Mouse (Mus musculus) megakaryocyte, embryonic 14.5 days (primary cell): ENCODE measurements around the gene 3100002H09Rik.

Experiments used
- FLI1 ChIP-seq: IDR thresholded peaks from 2 replicates; pipeline ENCODE4 v1.6.1; 2012; ENCODE audit warnings: low read length, inconsistent platforms, mixed read lengths
- GATA1 ChIP-seq: IDR thresholded peaks from 3 replicates; pipeline ENCODE4 v1.6.1; 2012; ENCODE audit warnings: mixed read lengths, low read length, inconsistent platforms, borderline replicate concordance

DNA sequence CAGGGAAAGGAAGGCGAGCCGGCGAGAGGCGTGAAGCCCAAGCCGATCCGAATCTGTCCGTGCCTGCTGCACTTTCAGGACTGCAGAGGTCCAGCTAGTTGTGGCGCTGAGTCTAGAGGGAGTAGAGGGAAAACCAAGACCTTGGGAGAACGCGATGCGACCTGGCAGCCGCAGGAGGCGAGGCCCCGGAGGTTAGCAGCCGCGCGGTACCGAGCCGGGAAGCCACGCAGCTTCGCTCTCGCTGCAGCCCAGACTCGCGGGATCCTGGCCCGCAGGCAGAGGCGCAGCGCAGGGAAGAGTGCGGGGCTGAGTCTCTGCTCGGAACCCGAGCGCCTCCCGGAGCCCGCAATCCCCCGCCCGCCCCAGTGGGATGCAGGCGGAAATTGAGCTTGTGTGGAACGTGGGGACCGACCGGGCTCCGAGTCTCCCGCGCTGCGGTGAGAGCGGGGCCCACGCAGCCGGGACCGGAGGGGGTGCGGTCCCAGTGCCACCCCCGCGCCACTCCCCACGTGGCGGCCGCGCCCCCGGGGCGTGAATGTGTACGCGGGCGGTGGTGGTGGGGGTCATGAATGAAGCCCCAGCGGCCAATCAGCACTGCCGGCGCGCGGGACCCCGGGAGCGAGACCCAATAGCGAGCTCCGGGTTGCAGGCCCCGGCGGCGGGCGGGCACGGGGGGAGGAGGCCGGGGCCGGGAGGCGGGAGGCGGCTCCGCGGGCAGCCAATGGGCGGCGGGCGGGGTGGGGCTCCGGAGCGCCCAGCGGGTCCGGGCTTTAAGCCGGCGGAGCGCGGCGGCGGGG lies 46.4 kb upstream of the 3100002H09Rik start:
- TF ChIP-seq GATA1 = no peak
- no peak for TF ChIP-seq FLI1
